Mouse (Mus musculus): ENCODE data around the gene Mfsd2b.

Gene Mfsd2b

GRCm38 (mm10) chr12:4813636-4814035, 60.5 kb downstream of the Mfsd2b start:
- DNase-seq (ENCODE audit: low spot score in 2 of 2), result no peak

Measured in right cerebral cortex, postnatal 36 days (tissue).